Mouse (Mus musculus) myocyte (in vitro differentiated cells): Measurements from ENCODE around the gene Nhsl1.

ENCODE experiments used
- CEBPB ChIP-seq: IDR thresholded peaks from 2 replicates; pipeline ENCODE4 v1.6.1; 2011; ENCODE audit warnings: mild to moderate bottlenecking, moderate library complexity; ENCODE audit not compliant: poor library complexity, insufficient read depth, severe bottlenecking
- MYOG ChIP-seq, 3 experiments: IDR thresholded peaks; one replicate each; pipeline ENCODE4 v1.6.1; 2011; ENCODE audit warnings: control low read depth in 2 of 3, low read depth in 2 of 3, mild to moderate bottlenecking in 2 of 3; ENCODE audit not compliant: insufficient read length in 2 of 3, control insufficient read depth in 1 of 3, insufficient read depth in 1 of 3
- POLR2A ChIP-seq: IDR thresholded peaks from one replicate; pipeline ENCODE4 v1.6.1; 2011; ENCODE audit warnings: low read depth, mild to moderate bottlenecking, control low read depth, moderate library complexity; ENCODE audit not compliant: insufficient read length
- POLR2AphosphoS2 ChIP-seq: IDR thresholded peaks from one replicate; pipeline ENCODE4 v1.6.1; 2011; ENCODE audit warnings: low read depth, control low read depth; ENCODE audit not compliant: insufficient read length
- REST ChIP-seq: IDR thresholded peaks from one replicate; pipeline ENCODE4 v1.6.1; 2011; ENCODE audit warnings: mild to moderate bottlenecking, control low read depth, moderate library complexity; ENCODE audit not compliant: insufficient read depth, insufficient read length
- TCF12 ChIP-seq: IDR thresholded peaks from one replicate; pipeline ENCODE4 v1.6.1; 2011; ENCODE audit warnings: mild to moderate bottlenecking, control low read depth; ENCODE audit not compliant: poor library complexity, insufficient read depth, severe bottlenecking

DNA sequence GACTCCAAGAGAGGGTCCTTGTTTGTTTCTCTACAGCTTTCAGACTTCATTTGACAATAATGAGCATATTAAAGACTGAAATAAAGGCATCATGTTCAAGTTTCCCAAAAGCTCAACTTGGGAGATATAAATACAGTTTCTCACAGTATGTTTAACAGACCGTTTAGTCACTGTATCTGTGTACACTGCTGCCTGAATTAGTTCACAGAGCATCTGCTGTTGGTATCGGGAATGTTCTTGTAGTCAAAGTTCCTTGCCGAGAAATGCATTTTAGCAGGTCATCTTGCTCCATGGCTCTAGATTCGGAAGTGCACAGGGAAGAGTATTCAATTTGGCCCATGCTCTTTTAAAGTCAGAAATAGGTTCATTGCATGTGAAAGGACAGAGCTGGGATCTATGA is 159.5 kb downstream of the Nhsl1 start:
- TF ChIP-seq POLR2A: no peak
- TF ChIP-seq TCF12: no peak
- TF ChIP-seq CEBPB: no peak
- no peak for TF ChIP-seq REST
- no peak for TF ChIP-seq POLR2AphosphoS2
- TF ChIP-seq MYOG (IDR thresholded peaks at IDR 0.05; ENCODE audit: control insufficient read depth in 1 of 3, insufficient read depth in 1 of 3, insufficient read length in 2 of 3, low read depth in 2 of 3): no peak
